Mouse (Mus musculus) adrenal gland, adult 18-20 months (tissue): ENCODE data around the gene Prkcsh. TPM values are rescaled to one million over a fixed set of nuclear protein-coding genes. Genes with fewer than 3 reads are reported as not detected.

Experiments used
- DNase-seq, 2 experiments: peaks; one replicate each; pipeline ENCODE4 v3.0.0; 2021 to 2022; ENCODE audit warnings: low spot score in 2 of 2
- long read RNA-seq, 2 experiments: library from polyadenylated mRNA; stranded (forward); transcript quantifications; one replicate each; pipeline ENCODE4 v2.0.0; 2021
- total RNA-seq, 2 experiments: library from RNA; stranded (reverse); gene quantifications; 1 replicate in 1 of 2; 2 replicates in 1 of 2; pipeline ENCODE4 v1.2.3; 2021

The Prkcsh gene
- 100 to 1,000 TPM; 132 to 173 TPM for total RNA-seq
- long read RNA-seq, experiment 1, transcript Prkcsh-201 (18 exons, 2,012 nt) = minor isoform, 47 of 124 reads
- long read RNA-seq, experiment 1, transcript Prkcsh-205 (18 exons, 2,228 nt) = minor isoform, 6 of 124 reads
- long read RNA-seq, experiment 1, transcript Prkcsh-202 (18 exons, 1,983 nt) = major isoform, 48 of 124 reads
- long read RNA-seq, experiment 1, partial matches to known transcripts = 6 of 124 reads
- long read RNA-seq, experiment 1, other reads (novel, unspliced or antisense) = 17 of 124 reads
- long read RNA-seq, experiment 2, transcript Prkcsh-202 (18 exons, 1,983 nt) = minor isoform, 128 of 381 reads
- long read RNA-seq, experiment 2, transcript Prkcsh-205 (18 exons, 2,228 nt) = minor isoform, 18 of 381 reads
- long read RNA-seq, experiment 2, transcript Prkcsh-201 (18 exons, 2,012 nt) = major isoform, 162 of 381 reads
- long read RNA-seq, experiment 2, partial matches to known transcripts = 38 of 381 reads
- long read RNA-seq, experiment 2, other reads (novel, unspliced or antisense) = 35 of 381 reads

- peak; percentile 94 for DNase-seq
These were observed at the start of gene Prkcsh, which contains the start of gene Ccdc151 for GRCm38 (mm10) chr9:22002194-22003162. Gene Prkcsh, plus strand, starts transcription at chr9:22002806. Gene Ccdc151, minus strand, starts transcription at chr9:22002634.

DNA sequence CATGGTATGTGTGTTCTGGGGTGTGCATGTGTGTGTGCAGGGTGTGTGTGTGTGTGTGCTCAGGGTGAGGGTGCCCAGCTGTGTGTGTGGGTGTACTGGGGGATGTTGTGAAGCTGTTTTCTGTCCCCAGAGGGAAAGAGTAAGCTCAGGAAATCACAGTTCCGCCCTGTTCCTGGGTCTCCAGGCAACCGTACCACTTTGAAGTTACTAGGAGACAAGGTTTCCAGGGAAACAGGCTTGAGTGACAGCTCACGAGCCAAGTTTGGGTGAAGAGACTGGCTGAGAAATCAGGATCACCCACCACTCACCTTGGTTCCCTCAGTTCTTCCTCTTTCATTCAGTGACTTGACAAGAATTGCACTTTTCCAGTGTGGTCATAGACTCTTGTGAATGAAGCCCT, 49.0 kb upstream of the Prkcsh start:
- DNase-seq = no peak

DNA sequence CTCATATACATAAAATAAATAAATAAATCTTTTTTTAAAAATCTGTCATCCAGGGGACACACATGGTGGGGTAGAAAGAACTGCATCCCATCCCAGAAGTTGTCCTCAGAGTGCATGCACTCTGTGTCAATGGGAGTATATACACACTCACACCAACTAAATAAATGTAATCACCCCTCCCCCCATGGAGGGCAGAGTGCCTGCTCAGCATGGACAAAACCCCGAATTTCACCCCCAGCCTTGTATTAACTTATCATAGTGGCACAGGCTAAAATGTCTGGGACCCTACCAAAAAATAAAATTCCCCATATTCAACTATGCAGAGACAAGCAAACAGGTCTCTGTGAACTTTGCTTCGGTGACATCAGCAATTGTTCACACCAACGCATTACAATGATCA, 48.0 kb upstream of the Prkcsh start:
- no peak for DNase-seq

DNA sequence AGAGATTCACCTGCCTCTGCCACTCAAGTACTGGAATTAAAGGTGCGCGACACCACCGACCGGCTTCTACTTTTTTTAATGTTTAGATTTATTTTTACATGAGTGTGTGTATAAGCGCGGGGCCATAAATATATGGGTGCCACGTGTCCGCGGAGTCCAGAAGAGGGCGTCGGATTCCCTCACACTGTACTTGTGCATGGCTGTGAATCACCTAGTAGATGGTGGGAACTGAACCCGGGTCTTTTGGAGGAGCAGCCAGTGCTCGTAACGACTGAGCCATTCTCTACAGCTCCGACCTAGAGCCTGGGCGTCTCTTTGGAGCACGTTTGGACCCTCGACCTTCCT, 47.4 kb upstream of the Prkcsh start:
- DNase-seq = no peak

- DNase-seq = peak; percentile 93 to 95
These were observed 46.9 kb upstream of the Prkcsh start, which contains the start of gene Swsap1 for GRCm38 (mm10) chr9:21955570-21956281. Gene Swsap1, plus strand, starts transcription at chr9:21955755.

DNA sequence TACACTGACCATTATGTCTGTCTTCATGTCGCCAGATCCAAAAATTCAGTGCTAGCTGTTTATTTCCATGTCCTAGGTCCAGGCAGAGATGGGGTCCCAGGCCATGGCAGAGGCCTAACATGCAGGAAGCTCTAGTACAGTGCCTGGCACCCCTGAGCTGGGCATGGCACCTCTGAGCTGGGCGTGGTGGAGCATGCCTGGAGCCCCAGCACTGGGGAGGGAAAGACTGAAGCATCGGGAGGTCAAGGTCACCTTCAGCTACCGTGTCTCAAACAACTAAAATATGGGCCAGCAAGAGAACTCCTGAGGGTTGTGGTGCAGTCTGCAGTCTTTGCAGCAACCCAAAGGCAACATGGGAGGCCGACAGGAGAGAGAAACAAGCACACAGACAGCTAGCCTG, 44.2 kb upstream of the Prkcsh start:
- DNase-seq = no peak

- DNase-seq = no peak
These were observed 43.4 kb upstream of the Prkcsh start for GRCm38 (mm10) chr9:21959244-21959643.

DNA sequence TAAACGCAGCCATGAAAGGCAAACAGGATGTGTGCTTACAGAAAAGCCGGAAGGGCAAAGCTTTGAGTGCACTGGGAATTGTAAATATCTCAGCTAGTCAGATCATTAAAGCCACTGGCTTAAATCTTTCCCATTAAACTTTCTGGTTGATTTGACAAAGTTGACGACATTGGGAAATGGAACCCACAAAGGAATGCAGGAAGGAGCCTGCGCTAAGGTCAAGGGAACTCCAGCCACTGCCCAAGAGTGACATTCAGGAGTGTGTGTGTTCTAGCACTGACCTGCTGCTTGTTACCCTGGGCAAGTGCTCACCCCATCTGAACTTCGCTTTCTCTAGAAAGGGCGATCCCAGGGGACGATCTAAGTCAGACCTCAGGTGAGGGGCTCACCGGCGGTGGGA, 42.5 kb upstream of the Prkcsh start:
- no peak for DNase-seq

GRCm38 (mm10) chr9:21960558-21961208, 41.9 kb upstream of the Prkcsh start:
- DNase-seq = no peak

DNA sequence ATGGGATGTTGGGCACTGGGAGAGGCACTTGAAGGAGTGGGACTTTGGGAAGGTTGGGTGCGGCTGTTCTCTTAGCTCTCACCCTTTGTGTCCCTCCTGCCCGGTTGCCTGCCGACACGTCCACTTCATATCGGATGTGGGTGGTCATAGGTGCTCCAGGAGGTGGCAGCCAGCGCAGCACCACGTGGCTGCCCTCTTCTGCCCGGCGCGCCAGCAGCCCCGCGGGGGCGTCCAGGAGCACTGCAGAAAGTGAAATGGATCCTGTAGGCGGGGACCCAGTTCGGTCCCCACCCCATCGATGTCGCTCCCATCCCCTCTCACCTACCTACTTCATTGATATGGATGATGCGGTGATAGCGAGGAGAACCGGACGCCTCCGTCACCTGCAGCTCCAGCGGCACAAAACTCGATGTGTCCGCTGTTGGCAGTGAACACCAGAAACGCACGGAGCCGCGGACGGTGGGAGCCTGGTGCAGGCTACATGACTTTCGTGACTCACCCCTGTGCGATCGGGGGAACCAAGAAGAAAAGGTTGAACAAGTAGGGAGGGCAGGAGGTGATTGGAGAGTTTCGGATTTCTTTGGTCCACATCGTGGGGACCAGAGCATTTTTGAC, 41.1 kb upstream of the Prkcsh start:
- DNase-seq = no peak

DNA sequence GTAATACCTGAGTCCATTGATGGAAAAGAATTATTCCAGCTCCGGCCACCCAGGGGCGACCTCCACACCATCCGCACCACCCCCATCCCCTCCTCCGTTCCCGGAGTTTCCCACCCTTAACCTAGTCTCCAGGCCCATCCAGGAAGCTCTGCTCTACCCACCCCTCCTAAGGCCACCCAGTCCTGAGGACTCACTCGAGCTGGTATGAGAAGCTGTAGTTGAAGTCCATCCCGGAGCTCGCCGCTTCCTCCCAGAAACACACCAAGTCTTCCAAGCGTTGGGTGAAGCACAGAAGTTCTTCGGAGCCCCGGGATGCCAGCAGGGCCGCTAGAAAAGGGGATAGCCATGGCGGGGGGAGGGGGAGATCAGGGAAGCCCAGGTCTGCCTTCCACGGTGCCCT, 40.6 kb upstream of the Prkcsh start:
- no peak for DNase-seq

DNA sequence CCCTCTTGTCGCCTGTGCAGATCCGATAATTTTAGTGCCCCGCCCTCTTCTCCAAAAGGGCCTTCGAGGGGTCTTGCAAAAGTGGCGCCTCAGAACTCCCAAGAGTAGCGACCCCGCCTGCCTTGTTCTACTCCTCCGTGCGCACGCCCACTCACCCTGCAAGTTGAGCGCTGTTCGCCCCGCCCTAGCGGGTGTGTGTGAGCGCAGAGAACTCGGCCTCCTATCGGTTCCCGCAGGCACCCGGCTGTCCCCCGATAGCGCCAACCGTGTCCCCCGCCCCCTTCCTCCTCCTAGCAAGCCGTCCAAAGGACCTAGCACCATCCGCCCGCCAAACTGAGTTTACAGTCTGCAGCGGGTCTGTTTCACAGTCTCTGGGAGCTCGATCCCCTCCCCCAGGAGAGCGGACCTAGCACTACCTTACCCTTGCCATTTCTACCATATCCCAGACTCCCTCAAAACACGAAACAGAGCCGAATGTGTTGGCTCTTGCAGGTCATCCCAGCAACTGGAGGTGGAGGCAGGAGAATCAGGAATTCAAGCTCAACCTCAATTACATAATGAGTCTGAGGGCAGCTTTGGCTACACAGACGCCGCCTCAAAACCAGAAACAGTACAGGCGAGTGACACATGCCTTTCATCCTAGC, 40.1 kb upstream of the Prkcsh start:
- DNase-seq = peak in 1 of 2 experiments; percentile 55

GRCm38 (mm10) chr9:21963417-21963816, 39.2 kb upstream of the Prkcsh start, which contains the start of gene Epor:
Gene Epor, minus strand, starts transcription at chr9:21963506.
- no peak for DNase-seq

GRCm38 (mm10) chr9:21968883-21969282, 33.7 kb upstream of the Prkcsh start:
- no peak for DNase-seq

DNA sequence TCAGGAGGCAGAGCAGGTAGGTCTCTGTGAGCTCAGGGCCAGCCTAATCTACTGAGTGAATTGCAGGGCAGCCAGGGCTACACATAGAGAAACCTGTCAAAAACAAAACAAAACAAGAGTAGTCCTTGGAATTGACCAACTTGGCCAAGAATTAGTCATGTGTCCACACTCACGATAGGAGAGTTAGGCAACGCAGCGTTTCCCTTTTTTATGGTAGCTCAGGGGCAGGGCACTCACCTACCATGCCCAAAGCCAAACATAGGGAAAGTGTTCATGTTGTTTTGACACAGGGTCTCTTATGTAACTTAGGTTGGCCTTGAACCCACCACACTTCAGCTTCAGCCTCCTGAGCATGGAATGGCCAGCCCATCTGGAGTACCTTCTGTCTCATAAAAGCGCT, 33.3 kb upstream of the Prkcsh start:
- DNase-seq = no peak

DNA sequence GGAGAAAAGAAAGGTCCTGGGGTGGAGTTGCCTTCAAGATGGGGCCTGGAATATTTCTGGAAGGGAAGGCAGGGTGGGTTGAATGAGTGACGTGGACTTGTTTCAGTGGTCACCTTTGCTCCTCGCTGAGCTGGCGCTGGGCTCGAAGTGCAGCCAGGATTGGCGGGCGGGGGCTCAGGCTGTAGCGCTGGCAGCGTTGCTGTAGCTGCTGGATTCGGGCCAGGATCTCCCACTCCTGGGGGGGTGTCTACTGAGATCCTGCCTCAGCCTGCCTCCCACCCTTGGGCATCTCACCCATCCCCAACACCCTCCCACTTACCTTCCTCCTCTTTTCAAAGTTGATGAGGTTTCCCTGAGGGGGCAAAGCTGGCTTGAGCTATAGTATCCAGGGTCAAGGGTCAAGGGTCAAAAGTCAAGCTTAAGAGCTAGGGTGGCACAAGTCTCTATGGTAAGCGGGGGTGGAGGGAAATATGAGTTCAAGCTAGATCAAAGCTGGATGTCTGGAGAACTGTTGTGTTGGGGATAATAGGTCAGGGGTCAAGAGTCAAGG, 25.9 kb upstream of the Prkcsh start:
- no peak for DNase-seq

GRCm38 (mm10) chr9:21977331-21977730, 25.3 kb upstream of the Prkcsh start:
- no peak for DNase-seq

DNA sequence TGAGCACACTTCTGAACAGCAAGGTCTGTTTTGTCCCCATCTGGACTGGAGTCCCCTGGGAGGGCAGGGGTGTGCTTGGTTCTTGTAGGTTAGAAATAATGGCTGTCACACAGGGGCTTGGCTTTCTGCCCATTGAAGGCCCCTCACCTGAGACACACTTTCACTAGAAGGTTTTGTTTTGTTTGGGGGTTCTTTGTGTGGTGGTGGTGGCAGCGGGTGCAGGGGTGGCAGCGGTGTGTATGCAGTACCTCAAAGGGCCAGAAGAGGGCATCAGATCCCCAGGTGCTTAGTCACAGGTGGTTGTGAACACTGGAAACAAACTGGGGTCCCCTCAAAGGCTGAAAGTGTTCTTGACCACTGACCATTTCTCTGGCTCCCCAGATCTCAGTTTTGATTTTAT, 24.6 kb upstream of the Prkcsh start:
- peak; percentile 61 to 68 for DNase-seq
